Mouse (Mus musculus): ENCODE data around the gene Irf5. TPM values are rescaled to one million over a fixed set of nuclear protein-coding genes. Genes with fewer than 3 reads are reported as not detected.

Gene Irf5
- polyA plus RNA-seq, 1 experiment from 2014 or later: 5.0 TPM

GRCm38 (mm10) chr6:29522626-29523300 lies 3.7 kb upstream of the Irf5 start:
- H3K9me3 ChIP-seq (ENCODE audit: control insufficient read depth, low read length): no peaks in the 10 kb centered on the region
- H3K27me3 ChIP-seq (ENCODE audit: control insufficient read depth, insufficient read depth, low read length): peaks cover 15% of the 10 kb centered on the region; the same call in 1 of the 2 replicates
- H3K4me2 ChIP-seq (replicated peaks; ENCODE audit: low read depth, low read length): no peak overlapping the region
- H3K27ac ChIP-seq (ENCODE audit: low read depth, low read length): no peak overlapping the region
- H3K36me3 ChIP-seq (ENCODE audit: control insufficient read depth, insufficient read depth, low read length): no peaks in the 10 kb centered on the region
- no peak for ATAC-seq (ENCODE audit: low FRiP score, low TSS enrichment)
- H3K4me3 ChIP-seq (ENCODE audit: low read length): no peak overlapping the region
- H3K9ac ChIP-seq (ENCODE audit: low read depth, low read length): no peak overlapping the region
- WGBS: 68% methylated on average over 6 of the region's 6 CpGs
- H3K4me1 ChIP-seq (ENCODE audit: control insufficient read depth, insufficient read depth, low read length): peaks cover 21% of the 10 kb centered on the region

DNA sequence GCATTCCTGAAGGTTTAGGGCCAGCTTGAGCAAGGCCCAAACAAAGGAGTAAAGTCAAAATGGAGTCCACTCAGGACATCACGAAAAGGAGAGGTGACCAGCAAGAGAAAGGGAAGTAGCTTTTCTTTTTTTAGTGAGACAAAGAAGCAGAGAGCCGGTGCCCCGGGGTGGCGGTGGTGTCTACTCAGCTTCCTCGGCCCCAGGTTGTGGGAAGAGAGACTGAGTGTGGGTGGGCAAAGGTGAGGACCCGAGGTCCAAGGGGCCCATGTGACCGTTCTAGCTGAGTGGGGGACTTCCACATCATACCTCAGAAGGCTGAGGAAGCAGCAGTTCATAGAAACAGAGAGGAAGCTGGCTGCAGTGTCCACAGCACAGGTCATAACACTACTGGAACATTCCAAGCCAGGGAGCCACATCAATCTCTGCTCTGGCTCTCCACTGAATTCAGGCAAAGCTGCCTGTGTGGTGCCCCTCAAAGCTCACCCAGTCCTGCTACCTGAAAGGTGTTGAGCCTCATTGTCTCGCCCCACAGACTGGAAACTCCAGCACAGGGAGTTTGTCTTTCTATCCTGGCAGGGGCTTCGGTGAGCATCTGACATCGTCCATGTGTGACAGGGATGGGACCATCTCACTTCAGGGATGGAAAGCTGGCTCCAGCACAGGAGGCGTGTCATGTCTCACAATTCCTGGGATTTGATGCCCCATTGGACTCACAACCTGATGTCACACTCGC lies 3.0 kb upstream of the Irf5 start:
- no peaks in the 10 kb centered on the region for H3K9me3 ChIP-seq (ENCODE audit: control insufficient read depth, low read length)
- peaks cover 27% of the 10 kb centered on the region for H3K4me1 ChIP-seq (ENCODE audit: control insufficient read depth, insufficient read depth, low read length)
- no peak overlapping the region for H3K4me2 ChIP-seq (replicated peaks; ENCODE audit: low read depth, low read length)
- H3K36me3 ChIP-seq (ENCODE audit: control insufficient read depth, insufficient read depth, low read length): no peaks in the 10 kb centered on the region
- no peak overlapping the region for H3K4me3 ChIP-seq (ENCODE audit: low read length)
- 66% methylated on average over 12 of the region's 12 CpGs for WGBS
- H3K9ac ChIP-seq (ENCODE audit: low read depth, low read length): no peak overlapping the region
- H3K27me3 ChIP-seq (ENCODE audit: control insufficient read depth, insufficient read depth, low read length): peaks cover 22% of the 10 kb centered on the region
- no peak overlapping the region; the same call in 1 of the 2 replicates for H3K27ac ChIP-seq (ENCODE audit: low read depth, low read length)
- no peak for ATAC-seq (ENCODE audit: low FRiP score, low TSS enrichment)

GRCm38 (mm10) chr6:29524034-29524489 lies 2.4 kb upstream of the Irf5 start:
- peaks cover 25% of the 10 kb centered on the region for H3K27me3 ChIP-seq (ENCODE audit: control insufficient read depth, insufficient read depth, low read length)
- no peak overlapping the region for H3K4me2 ChIP-seq (replicated peaks; ENCODE audit: low read depth, low read length)
- H3K27ac ChIP-seq (ENCODE audit: low read depth, low read length): peak overlapping the region; percentile 24; the same call in 1 of the 2 replicates
- no peak overlapping the region for H3K4me3 ChIP-seq (ENCODE audit: low read length)
- whole genome bisulfite sequencing: 32% methylated on average over 6 of the region's 6 CpGs
- no peak overlapping the region for H3K9ac ChIP-seq (ENCODE audit: low read depth, low read length)
- H3K36me3 ChIP-seq (ENCODE audit: control insufficient read depth, insufficient read depth, low read length): no peaks in the 10 kb centered on the region
- peak; percentile 36; the same call in 1 of the 2 replicates for ATAC-seq (ENCODE audit: low FRiP score, low TSS enrichment)
- no peaks in the 10 kb centered on the region for H3K9me3 ChIP-seq (ENCODE audit: control insufficient read depth, low read length)
- H3K4me1 ChIP-seq (ENCODE audit: control insufficient read depth, insufficient read depth, low read length): peaks cover 27% of the 10 kb centered on the region

GRCm38 (mm10) chr6:29525256-29525655 lies 1.2 kb upstream of the Irf5 start:
- no peaks in the 10 kb centered on the region for H3K9me3 ChIP-seq (ENCODE audit: control insufficient read depth, low read length)
- 73% methylated on average over 6 of the region's 6 CpGs for WGBS
- ATAC-seq (ENCODE audit: low FRiP score, low TSS enrichment): no peak
- H3K27me3 ChIP-seq (ENCODE audit: control insufficient read depth, insufficient read depth, low read length): peaks cover 31% of the 10 kb centered on the region
- H3K4me2 ChIP-seq (replicated peaks; ENCODE audit: low read depth, low read length): no peak overlapping the region
- H3K36me3 ChIP-seq (ENCODE audit: control insufficient read depth, insufficient read depth, low read length): no peaks in the 10 kb centered on the region
- peaks cover 30% of the 10 kb centered on the region for H3K4me1 ChIP-seq (ENCODE audit: control insufficient read depth, insufficient read depth, low read length)
- no peak overlapping the region for H3K9ac ChIP-seq (ENCODE audit: low read depth, low read length)
- no peak overlapping the region for H3K4me3 ChIP-seq (ENCODE audit: low read length)
- no peak overlapping the region for H3K27ac ChIP-seq (ENCODE audit: low read depth, low read length)

DNA sequence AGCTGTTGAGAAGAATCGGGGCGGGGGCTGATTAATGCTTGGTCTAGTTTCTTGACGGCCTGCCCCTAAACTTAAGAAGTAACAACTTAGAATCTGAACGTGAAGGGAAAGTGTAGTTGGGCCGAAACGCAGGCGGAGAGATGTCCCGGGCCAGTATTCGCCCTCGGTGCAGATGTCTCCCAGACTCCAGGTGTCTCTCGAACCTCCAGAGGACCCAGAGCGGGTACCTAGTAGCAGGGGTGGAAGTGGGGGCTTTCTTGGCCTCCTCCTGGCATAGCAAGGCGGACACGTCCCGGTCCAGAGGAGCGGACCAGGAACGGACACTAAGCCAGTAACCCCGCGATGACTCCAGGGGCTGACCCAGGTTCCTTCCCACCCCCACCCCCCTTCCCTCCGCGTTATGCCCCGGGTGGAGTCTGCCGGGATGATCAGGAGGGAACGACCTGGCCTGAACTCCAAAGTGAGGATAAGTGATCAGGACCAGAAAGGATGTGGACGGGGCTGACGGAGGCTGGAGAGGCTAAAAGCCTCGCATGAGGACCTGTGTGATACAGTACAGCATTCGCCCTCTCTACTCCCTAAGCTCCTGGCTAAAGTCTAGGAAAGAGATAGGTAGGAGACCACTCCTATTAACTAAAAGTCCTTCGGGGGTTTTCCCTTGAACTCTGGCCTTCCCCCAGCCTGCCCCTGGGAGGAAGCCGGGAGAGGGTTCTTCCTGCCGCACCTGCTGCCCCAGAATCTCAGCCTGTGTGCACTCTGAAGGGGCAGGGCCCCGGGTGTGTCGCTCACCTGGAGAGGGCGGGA lies 1.1 kb downstream of the Irf5 start:
- Histone ChIP-seq H3K9ac (ENCODE audit: low read depth, low read length) (peak overlapping the region; percentile 65; the same call in 1 of the 2 replicates), H3K36me3 (ENCODE audit: control insufficient read depth, insufficient read depth, low read length) (no peaks in the 10 kb centered on the region), H3K4me1 (ENCODE audit: control insufficient read depth, insufficient read depth, low read length) (peaks cover 30% of the 10 kb centered on the region), H3K27ac (ENCODE audit: low read depth, low read length) (no peak overlapping the region), H3K4me3 (ENCODE audit: low read length) (peak overlapping the region; percentile 56), H3K9me3 (ENCODE audit: control insufficient read depth, low read length) (no peaks in the 10 kb centered on the region), H3K4me2 (replicated peaks; ENCODE audit: low read depth, low read length) (peak overlapping the region; percentile 100), H3K27me3 (ENCODE audit: control insufficient read depth, insufficient read depth, low read length) (peaks cover 31% of the 10 kb centered on the region)
- ATAC-seq (ENCODE audit: low FRiP score, low TSS enrichment): no peak
- 2% methylated on average over 34 of the region's 34 CpGs for WGBS

DNA sequence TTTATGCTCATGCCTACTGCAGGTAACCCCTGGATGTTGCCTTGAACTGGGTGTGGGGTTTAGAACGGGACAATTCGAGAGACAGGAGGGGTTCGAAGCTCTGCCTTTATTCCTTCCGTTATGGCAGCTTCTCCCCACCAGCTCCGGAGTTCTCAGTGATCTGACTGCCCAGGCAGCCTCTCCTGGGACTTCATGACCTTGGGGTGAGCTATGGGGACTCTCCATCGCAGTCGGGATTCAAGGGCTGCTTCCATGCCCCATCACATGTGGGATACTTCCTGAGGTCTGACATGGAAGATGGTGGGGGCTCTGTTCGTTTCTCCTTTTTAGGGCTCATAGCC lies 1.7 kb downstream of the Irf5 start:
- Histone ChIP-seq H3K36me3 (ENCODE audit: control insufficient read depth, insufficient read depth, low read length) (no peaks in the 10 kb centered on the region), H3K4me1 (ENCODE audit: control insufficient read depth, insufficient read depth, low read length) (peaks cover 30% of the 10 kb centered on the region), H3K9ac (ENCODE audit: low read depth, low read length) (no peak overlapping the region), H3K4me3 (ENCODE audit: low read length) (peak overlapping the region; percentile 56), H3K27me3 (ENCODE audit: control insufficient read depth, insufficient read depth, low read length) (peaks cover 31% of the 10 kb centered on the region), H3K27ac (ENCODE audit: low read depth, low read length) (no peak overlapping the region), H3K4me2 (replicated peaks; ENCODE audit: low read depth, low read length) (peak overlapping the region; percentile 100), H3K9me3 (ENCODE audit: control insufficient read depth, low read length) (no peaks in the 10 kb centered on the region)
- WGBS: 13% methylated on average over 8 of the region's 8 CpGs
- no peak for ATAC-seq (ENCODE audit: low FRiP score, low TSS enrichment)

DNA sequence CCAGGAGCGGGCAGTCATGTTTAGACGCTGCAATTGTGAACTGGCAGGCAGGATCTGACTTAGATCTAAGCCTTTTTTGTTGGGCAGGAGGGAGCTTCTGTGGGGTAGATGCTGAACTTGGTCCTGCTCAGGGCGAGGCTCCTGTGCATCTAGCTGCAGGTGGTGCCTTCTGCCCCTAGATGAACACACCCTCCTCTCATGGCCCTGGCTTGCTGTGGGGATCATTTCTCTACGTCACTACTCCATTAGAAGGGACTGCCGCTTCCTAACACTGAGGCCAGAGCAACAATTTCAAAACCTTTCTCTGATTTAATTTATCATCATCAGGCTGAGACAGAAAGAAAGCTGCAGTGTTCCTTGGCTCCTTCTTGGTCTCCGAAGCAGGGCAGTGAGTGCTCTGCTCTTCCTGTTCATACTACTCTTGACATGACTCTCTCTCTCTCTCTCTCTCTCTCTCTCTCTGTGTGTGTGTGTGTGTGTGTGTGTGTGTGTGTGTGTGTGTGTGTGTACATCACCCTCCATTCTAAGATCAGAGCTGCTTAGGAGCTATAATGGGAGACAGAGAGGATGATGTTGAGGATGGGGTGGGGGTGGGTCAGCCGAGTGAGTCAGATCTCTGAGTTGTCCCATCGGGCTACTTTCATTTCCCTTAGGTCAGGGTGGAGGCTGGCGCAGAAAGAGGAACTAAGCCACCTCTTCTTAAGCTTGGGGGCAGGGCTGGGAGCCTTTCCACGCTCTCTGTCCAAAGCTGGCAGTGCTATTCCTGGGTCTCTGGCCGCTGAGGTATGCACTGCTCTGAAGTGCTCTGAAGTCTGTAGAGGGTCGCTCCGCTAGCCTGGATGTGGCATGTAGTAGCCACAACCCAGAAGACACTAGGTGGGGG lies 2.4 kb downstream of the Irf5 start:
- Histone ChIP-seq H3K36me3 (ENCODE audit: control insufficient read depth, insufficient read depth, low read length) (no peaks in the 10 kb centered on the region), H3K27ac (ENCODE audit: low read depth, low read length) (no peak overlapping the region), H3K4me3 (ENCODE audit: low read length) (0 out of 2 replicates have a peak overlapping the region, but pooled peaks have one; percentile 56), H3K9ac (ENCODE audit: low read depth, low read length) (no peak overlapping the region), H3K27me3 (ENCODE audit: control insufficient read depth, insufficient read depth, low read length) (peaks cover 31% of the 10 kb centered on the region), H3K4me1 (ENCODE audit: control insufficient read depth, insufficient read depth, low read length) (peaks cover 26% of the 10 kb centered on the region), H3K4me2 (replicated peaks; ENCODE audit: low read depth, low read length) (peak overlapping the region; percentile 19), H3K9me3 (ENCODE audit: control insufficient read depth, low read length) (no peaks in the 10 kb centered on the region)
- ATAC-seq (ENCODE audit: low FRiP score, low TSS enrichment): no peak
- whole genome bisulfite sequencing: 27% methylated on average over 13 of the region's 13 CpGs

GRCm38 (mm10) chr6:29529444-29529820 lies 3.0 kb downstream of the Irf5 start:
- no peak overlapping the region for H3K27ac ChIP-seq (ENCODE audit: low read depth, low read length)
- no peaks in the 10 kb centered on the region for H3K9me3 ChIP-seq (ENCODE audit: control insufficient read depth, low read length)
- H3K4me3 ChIP-seq (ENCODE audit: low read length): 0 out of 2 replicates have a peak overlapping the region, but pooled peaks have one; percentile 4
- H3K4me2 ChIP-seq (replicated peaks; ENCODE audit: low read depth, low read length): no peak overlapping the region; the same call in 1 of the 2 replicates
- H3K4me1 ChIP-seq (ENCODE audit: control insufficient read depth, insufficient read depth, low read length): peaks cover 20% of the 10 kb centered on the region
- H3K36me3 ChIP-seq (ENCODE audit: control insufficient read depth, insufficient read depth, low read length): no peaks in the 10 kb centered on the region
- no peak for ATAC-seq (ENCODE audit: low FRiP score, low TSS enrichment)
- peaks cover 31% of the 10 kb centered on the region for H3K27me3 ChIP-seq (ENCODE audit: control insufficient read depth, insufficient read depth, low read length)
- 39% methylated on average over 2 of the region's 2 CpGs for WGBS
- no peak overlapping the region for H3K9ac ChIP-seq (ENCODE audit: low read depth, low read length)
